Mouse (Mus musculus) layer of hippocampus, adult 2 months (tissue): ENCODE data around the gene Taf1c. TPM values are rescaled to one million over a fixed set of nuclear protein-coding genes. Genes with fewer than 3 reads are reported as not detected.

Source experiments
- DNase-seq, 2 experiments: peaks; one replicate each; pipeline ENCODE4 v3.0.0; 2022; ENCODE audit warnings: low spot score in 2 of 2
- H3K27ac ChIP-seq: fragments of 200-600 bp; 2 replicates; pipeline ENCODE4 v1.8.1; 2022
- H3K4me3 ChIP-seq: fragments of 200-600 bp; 2 replicates; pipeline ENCODE4 v1.8.1; 2022; ENCODE audit warnings: mild to moderate bottlenecking
- CTCF ChIP-seq: fragments of 200-600 bp; conservative IDR thresholded peaks from 2 replicates; pipeline ENCODE4 v1.8.1; 2022; ENCODE audit warnings: antibody characterized with exemption, mild to moderate bottlenecking, moderate library complexity
- total RNA-seq, 2 experiments: library from RNA; stranded (reverse); gene quantifications; 2 replicates each; pipeline ENCODE4 v1.2.3; 2021

Taf1c gene
- total RNA-seq, 2 experiments from 2014 or later = 10.8 to 11.1 TPM

- DNase-seq = no peak
- no peak for TF ChIP-seq CTCF
- Histone ChIP-seq H3K4me3 (no peak overlapping the region), H3K27ac (no peak overlapping the region)
Measured at GRCm38 (mm10) chr8:119579096-119579495, 25.9 kb downstream of the Taf1c start.

- peak overlapping the region; percentile 75 for H3K27ac ChIP-seq
- DNase-seq = no peak
- peak overlapping the region; percentile 96 for H3K4me3 ChIP-seq
- no peak for TF ChIP-seq CTCF
Measured at GRCm38 (mm10) chr8:119575366-119575726, 29.7 kb downstream of the Taf1c start.

GRCm38 (mm10) chr8:119574437-119575365 is 30.3 kb downstream of the Taf1c start, which contains the start of the genes Hsdl1 and Dnaaf1:
Hsdl1 (minus strand) TSS chr8:119575183.
Dnaaf1 (plus strand) TSS chr8:119575235.
- H3K27ac ChIP-seq = peak within 1 kb of the TSS; percentile 75
- peak within 1 kb of the TSS; percentile 96 for H3K4me3 ChIP-seq
- TF ChIP-seq CTCF = peak; percentile 53
- DNase-seq = peak; percentile 94 to 98

GRCm38 (mm10) chr8:119572411-119572810 is 32.6 kb downstream of the Taf1c start:
- H3K4me3 ChIP-seq = no peak overlapping the region
- no peak for DNase-seq
- TF ChIP-seq CTCF = no peak
- no peak overlapping the region for H3K27ac ChIP-seq

- TF ChIP-seq CTCF = no peak
- no peak for DNase-seq
- no peak overlapping the region for H3K4me3 ChIP-seq
- H3K27ac ChIP-seq = no peak overlapping the region
Measured at GRCm38 (mm10) chr8:119571135-119571534, 33.9 kb downstream of the Taf1c start.

GRCm38 (mm10) chr8:119569881-119570280 is 35.1 kb downstream of the Taf1c start:
- TF ChIP-seq CTCF = no peak
- no peak for DNase-seq
- Histone ChIP-seq H3K27ac (no peak overlapping the region), H3K4me3 (no peak overlapping the region)

GRCm38 (mm10) chr8:119568951-119569350 is 36.1 kb downstream of the Taf1c start:
- H3K4me3 ChIP-seq = no peak overlapping the region
- no peak overlapping the region for H3K27ac ChIP-seq
- no peak for DNase-seq
- TF ChIP-seq CTCF = no peak

- no peak overlapping the region for H3K27ac ChIP-seq
- no peak overlapping the region for H3K4me3 ChIP-seq
- no peak for TF ChIP-seq CTCF
- no peak for DNase-seq
Measured at GRCm38 (mm10) chr8:119568251-119568650, 36.8 kb downstream of the Taf1c start.

GRCm38 (mm10) chr8:119566367-119566766 is 38.7 kb downstream of the Taf1c start:
- no peak for DNase-seq
- no peak for TF ChIP-seq CTCF
- H3K27ac ChIP-seq = no peak overlapping the region
- no peak overlapping the region for H3K4me3 ChIP-seq

GRCm38 (mm10) chr8:119563849-119564251 is 41.2 kb downstream of the Taf1c start:
- TF ChIP-seq CTCF = no peak
- Histone ChIP-seq H3K27ac (no peak overlapping the region), H3K4me3 (no peak overlapping the region)
- DNase-seq = no peak

- no peak for DNase-seq
- Histone ChIP-seq H3K4me3 (no peak overlapping the region), H3K27ac (peak overlapping the region; percentile 99)
- TF ChIP-seq CTCF = no peak
Measured at GRCm38 (mm10) chr8:119559402-119559720, 45.7 kb downstream of the Taf1c start.

GRCm38 (mm10) chr8:119558603-119559401 is 46.2 kb downstream of the Taf1c start, which contains the start of gene Mbtps1:
Mbtps1 (minus strand) TSS chr8:119558735.
- peak; percentile 51 for TF ChIP-seq CTCF
- Histone ChIP-seq H3K4me3 (peak within 1 kb of the TSS; percentile 86), H3K27ac (peak within 1 kb of the TSS; percentile 99)
- peak; percentile 96 to 98 for DNase-seq

- Histone ChIP-seq H3K27ac (peak overlapping the region; percentile 99), H3K4me3 (peak overlapping the region; percentile 86)
- TF ChIP-seq CTCF = no peak
- DNase-seq = peak in 1 of 2 experiments; percentile 67
Measured at GRCm38 (mm10) chr8:119557821-119558602, 47.0 kb downstream of the Taf1c start.
